Mouse (Mus musculus) lung, adult 18-20 months (tissue): ENCODE results near the gene Gm29609.

ENCODE experiments used
- DNase-seq, 2 experiments: peaks; one replicate each; pipeline ENCODE4 v3.0.0; 2022; ENCODE audit warnings: mixed read lengths in 2 of 2

Gene Gm29609

DNA sequence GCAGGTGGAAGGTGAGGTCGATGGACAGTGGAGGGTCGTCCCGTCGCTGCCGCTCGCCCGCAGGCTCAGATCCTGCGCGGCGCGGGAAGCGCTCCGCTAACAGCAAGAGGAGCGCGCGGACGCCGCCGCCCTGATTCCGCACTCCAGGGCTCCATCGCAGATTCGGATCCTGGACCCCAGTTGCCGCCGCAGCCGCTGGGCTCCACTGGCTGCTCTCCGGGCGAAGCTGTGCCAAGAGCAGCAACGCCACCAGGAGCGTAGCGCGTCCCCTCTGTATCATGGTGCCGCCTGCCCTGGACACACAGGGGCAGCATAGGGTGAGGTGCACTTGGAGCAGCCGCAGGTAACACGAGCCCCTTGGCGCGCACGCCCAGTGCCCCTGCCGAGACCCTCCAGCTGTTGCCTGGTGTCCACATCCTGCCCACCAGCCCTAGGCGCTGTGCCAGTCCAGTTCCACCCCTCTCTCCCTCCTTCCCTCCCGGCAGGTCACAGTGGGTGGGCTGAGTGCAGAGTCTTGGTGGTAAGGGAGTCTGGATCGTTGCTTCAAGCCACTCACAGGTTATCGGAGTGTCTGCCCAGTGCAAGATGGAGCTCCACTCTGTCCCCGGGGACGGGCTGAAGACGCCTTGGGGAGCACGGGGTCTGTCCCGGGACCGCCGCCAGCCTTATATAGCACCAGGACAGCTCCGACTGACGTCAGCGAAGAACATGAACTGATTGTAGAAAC, 41.3 kb downstream of the Gm29609 start, which contains the start of gene Ucn:
Gene Ucn (minus strand): TSS at position 589 of the 727 bp plus-strand sequence.
- no peak for DNase-seq

DNA sequence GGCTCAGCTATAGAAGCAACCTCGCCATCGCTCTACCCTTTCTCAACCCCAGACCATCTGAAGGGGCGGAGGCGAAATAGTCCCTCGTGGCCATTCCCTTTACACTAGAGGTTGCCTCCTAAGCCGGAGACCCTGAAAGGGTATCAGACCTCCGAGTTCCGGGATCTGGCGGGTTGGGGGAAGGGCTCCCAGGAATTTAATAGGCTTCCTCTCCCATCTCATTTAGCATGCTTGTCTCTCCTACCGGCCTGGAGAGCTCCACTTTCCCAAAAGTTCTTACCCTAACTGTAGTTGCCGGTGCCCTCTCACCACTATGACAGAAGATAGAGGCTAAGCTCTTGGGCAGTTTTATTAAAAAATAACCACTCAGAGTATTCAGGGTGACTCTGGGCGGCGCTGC, 42.1 kb downstream of the Gm29609 start:
- no peak for DNase-seq

DNA sequence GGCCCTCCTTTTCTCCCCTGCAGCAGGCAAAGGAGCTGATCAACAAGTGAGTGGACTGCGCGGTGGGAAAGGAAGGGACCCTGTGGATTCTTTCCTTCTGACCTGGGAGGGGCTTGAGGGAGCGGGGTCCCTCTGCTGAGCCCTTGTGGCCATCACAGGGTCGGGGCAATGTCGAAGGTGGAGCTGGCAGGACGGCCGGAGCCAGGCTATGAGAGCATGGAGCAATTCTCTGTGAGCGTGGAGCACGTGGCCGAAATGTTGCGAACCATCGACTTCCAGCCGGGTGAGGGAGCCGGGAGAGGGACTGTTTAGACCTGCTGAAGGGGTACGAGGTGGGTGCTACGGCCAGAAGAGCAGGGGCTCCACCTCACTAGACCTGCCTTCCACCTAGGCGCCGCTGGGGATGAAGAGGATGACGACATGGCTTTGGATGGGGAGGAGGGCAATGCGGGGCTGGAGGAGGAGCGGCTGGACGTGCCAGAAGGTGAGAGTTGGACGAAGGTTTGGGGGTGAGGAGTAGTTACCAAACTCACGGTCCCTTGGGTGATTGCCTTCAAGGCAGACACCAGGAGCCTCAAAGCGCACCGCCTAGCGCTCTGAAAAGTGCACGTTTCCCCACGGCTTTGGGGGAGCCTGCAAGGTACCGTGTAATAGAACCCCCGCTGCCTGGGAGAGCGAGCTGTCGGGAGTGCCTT, 42.8 kb downstream of the Gm29609 start:
- DNase-seq, result no peak

DNA sequence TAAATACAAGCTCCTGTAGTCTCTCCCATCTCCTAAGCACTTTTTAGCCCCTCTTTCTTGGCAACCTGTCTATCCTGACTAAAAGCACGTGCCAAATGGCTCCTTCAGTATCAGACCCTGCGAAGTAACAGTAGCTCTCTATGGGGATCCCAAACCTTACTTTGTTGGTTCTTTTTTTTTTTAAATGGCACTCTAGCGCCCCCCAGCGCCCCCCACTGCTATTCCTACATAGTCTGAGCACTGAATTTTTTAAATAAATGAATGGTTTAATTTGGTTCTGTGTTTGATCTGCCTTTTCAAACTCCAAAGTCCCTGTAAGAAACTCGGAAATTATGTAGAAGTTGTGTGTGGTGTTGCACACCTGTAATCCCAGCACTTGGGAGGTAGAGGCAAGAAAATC, 53.7 kb downstream of the Gm29609 start:
- no peak for DNase-seq

DNA sequence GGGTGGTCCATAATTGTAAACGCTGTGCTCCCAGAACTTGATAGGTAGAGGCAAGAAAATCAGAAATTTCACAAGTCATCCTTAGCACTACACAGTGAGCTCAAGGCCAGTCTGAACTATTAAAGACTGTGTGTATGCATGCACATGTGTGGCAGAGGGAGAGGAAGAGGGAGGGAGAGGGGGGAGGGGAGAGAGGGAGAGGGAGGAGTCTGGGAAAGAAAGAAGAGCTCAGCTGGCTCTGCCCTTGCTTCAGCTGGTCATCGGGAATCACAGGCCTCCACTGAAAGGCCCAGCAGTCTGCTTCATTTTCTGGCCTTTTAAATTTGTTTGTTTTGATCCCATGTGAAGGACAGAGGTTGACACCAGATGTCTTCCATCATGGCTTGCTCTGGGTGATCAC, 56.2 kb downstream of the Gm29609 start:
- no peak for DNase-seq

DNA sequence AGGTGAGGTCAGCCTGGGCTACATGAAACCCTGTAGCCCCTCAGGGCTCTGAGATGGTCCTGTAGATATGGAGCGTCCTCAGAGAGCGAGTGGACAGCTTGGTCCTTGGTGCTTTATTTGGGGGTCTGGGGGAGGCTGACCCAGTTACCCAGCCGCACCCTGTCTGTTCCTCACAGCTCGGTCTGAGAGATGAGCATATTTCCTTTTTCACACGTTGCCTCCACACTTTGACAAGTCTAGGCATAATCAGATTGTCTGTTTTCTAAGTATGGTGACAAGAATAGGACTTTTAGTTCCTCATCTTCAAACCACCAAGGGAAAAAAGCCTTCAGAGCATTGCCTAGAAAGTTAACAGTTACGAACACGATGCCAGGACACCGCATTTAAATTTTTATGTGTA, 58.6 kb downstream of the Gm29609 start:
- DNase-seq, result no peak

DNA sequence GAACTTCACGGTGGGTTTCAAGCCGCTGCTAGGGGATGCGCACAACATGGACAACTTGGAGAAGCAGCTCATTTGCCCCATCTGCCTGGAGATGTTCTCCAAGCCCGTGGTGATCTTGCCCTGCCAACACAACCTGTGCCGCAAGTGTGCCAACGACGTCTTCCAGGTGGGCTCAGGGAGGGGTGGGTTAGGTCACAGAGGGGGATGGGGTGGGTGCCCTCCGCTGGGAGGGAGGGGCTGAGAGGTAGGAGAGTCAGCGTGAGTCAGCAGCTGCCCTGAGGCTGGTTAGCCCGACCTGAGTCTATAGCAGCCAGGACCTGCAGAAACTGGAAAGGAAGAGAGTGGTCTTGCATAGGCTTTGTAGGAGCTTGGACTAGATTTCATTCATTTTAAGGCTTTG, 62.8 kb downstream of the Gm29609 start:
- DNase-seq, result no peak

DNA sequence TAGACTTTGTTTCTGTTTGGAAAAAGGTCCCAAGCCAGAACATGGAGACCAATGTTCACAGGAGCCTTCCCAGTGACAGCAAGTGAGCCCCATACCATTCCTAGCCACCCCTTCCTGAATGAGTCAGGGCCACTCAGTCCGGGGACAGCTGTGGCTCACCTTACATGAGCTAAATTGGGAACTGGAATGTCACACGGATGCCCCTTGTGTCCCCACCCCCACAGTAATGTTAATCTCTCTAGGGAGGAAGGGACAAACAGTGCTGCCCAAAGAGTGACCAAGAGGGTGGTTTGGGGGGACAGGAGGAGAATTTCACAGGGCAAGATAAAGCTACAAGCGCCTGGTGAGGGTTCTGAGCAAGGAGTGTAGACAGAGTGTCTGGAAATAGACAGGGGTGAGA, 63.4 kb downstream of the Gm29609 start, which contains the start of gene Trim54:
Gene Trim54 (plus strand): TSS at position 359 of the 400 bp plus-strand sequence.
- no peak for DNase-seq

DNA sequence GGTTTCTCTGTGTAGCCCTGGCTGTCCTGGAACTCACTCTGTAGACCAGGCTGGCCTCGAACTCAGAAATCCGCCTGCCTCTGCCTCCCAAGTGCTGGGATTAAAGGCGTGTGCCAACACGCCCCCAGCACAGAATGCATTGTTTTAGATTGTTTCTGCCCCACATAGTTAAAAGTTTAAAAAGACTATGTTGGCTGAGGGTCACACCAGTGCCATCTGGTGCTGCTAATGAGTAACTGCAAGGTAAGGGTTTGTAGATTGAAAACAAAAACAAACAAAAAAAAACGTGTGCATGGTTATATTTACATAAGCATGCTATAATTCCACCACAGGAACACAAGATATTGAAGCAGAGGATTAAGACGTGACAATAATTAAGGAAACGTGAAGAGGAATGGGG, 68.9 kb downstream of the Gm29609 start:
- DNase-seq, result no peak

DNA sequence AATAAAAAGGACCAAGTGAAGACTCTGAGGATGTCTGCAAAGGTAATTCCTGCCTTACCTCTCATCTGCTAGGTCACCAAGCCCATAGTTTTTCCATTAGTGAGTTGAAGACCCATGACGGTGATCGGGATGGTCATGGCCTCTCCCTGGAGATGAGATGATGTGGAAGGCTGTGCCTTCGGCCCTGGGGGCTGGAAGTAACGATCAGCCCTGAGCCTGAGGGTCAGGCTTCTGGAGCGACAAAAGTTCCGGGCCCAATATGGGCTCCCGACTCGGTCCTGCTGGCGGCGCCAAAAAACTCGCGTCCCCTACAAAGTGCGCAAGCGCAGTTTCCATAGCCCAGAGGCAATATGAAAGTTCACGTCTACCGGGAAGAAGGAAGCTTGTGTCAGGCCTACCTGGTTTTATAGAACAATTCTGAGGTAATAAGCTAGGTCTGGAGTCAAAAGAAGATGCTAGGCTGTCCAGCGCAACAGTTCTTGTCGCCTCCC, 71.7 kb downstream of the Gm29609 start, which contains the start of gene Slc30a3:
Gene Slc30a3 (minus strand): TSS at position 238 of the 491 bp plus-strand sequence.
- no peak for DNase-seq

DNA sequence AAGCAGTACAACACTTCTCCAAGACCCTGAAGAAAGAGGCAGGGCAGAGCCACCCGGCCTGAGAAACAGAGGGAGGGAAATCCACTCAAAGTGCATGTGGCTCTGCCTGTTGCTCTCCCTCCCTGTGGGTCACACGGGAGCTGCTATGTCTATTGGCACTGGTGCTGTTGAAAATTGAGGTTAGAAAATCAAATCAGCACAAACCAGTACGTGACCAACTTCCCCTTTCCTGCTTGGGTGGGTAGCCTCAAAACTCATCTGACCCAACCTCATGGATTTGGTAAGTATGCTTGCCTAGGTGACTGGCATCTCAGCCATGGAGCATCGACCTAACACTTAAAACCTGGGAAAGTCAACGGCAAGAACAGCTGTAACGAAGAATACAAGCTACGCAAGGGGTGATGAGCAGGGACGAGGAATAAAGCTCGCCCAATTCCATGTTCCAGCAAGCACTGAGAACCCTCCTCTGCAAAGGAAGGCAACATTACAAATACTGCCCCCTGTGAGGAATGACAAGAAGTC, 73.8 kb downstream of the Gm29609 start, which contains the start of gene Dnajc5g:
Gene Dnajc5g (plus strand): TSS at position 472 of the 522 bp plus-strand sequence.
- no peak for DNase-seq

DNA sequence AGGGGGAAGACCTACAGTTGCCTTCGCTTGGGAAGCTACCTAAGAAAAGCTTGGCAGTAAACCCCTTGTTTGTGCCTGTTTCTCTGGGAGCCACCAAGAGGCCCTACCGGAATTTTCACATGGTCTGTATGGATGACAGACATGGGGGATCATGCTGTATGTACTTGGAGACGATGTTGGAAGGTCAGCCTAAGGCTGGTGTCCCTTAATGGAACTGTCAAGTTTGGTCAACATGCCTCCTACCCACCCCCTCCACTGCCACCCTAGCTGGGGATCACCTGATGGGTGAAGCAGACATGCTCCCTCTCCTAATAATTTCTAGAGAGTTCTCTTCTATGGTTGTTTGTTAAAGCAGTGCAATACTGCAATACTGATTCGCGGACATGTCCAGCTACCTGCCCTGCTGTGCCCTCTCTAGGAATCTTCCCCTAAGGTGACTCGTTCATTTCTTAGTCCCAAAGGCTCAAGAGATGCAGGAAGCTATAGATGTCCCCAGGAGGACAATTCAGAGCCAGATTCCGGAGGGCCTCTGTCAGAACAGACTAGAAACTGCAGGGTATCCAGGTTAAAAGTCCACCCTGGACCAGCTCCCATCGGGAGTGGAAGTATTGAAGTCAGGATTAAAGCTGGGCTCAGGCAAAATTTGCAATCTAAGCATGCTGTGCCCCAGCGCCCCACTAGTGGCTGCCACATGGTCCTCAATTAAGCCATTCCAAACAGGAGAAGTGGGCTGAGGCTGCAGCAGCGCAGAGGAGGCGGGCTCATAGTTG, 83.8 kb downstream of the Gm29609 start:
- no peak for DNase-seq

DNA sequence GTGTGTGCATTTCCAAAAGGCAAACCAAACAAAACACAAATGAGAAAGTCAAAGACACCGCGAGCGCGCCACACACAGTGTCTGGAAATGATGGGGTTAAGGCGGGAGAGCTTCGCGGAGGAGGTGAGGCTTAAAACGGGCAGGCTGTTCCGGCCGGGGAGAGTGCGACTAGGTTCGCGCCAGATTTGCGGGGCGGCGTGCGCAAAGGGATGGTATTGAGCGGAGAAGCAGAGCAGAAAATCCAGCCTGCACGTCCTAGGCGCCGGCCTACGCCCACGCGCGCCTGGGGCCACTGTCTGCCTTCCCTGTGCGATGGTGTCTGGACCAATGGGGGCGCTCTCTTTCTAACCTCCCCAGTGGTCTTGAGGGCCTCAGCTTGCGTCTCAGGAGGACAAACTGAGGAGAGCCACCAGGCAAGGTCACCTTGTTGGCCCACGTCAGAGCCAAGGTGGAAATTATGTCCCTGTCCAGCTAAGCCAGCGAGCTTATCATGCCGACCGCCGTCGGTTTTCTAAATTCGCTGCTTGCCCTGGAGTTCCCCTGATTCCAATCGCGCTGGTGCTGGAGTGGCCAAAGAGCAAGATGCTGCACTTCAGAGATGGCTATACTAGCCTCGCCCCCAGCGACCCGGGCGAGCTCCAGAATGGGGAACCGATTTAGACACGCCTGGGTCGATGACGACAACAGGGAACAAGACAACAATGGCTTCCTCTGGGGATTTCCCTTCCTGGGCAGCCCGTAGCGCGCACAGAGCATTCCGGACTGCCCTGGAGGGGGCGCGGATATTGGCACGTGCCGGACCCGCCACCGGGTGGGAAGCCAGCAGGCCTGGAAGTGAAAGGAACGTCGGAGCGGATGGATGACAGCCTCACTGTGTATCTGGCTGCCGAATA, 84.7 kb downstream of the Gm29609 start:
- DNase-seq, result peak; percentile 74 to 80
